Mouse (Mus musculus): ENCODE data around the gene Myo1h.
A peak's percentile ranks its signal among the peaks of the same experiment; 100 is the strongest.

Gene Myo1h

DNA sequence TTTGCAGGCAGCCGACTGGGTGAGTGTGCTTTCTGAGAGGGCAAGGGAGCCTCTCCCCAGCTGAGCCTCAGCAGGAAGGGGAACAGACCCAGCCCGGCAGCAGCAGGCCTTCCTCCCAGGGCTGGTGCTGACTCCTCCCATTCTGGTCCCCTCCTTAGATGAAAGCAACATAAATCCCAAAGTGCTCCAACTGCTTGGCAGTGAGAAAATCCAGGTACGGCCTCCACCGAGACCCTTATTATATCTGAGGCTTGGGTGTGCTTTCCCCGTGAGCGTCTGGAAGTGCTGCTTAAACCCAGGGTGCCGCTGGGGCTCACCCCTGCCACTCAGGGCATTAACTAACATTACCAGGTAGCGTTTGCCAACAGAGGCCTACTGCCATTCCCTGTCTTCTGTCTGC, 70.6 kb downstream of the Myo1h start:
- DNase-seq (ENCODE audit: low spot score), result no peak

DNA sequence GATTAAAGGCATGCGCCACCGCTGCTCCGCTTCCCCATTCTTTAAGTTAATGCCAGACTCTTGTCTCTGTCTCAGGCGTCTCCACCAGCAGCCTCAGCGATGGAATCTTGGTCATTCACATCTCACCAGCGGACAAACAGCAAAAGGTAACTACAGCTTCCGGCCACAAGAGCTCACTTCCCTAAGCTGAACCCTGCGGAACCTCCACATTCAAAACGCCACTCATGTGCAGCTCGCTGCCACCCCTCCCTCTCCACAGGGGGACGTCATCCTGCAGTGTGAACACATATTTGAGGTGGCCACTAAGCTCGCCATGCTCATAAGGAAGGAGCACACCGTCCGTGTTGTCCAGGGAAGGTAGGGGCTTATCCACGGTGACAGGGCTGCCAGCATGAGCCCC, 72.0 kb downstream of the Myo1h start:
- no peak for DNase-seq (ENCODE audit: low spot score)

DNA sequence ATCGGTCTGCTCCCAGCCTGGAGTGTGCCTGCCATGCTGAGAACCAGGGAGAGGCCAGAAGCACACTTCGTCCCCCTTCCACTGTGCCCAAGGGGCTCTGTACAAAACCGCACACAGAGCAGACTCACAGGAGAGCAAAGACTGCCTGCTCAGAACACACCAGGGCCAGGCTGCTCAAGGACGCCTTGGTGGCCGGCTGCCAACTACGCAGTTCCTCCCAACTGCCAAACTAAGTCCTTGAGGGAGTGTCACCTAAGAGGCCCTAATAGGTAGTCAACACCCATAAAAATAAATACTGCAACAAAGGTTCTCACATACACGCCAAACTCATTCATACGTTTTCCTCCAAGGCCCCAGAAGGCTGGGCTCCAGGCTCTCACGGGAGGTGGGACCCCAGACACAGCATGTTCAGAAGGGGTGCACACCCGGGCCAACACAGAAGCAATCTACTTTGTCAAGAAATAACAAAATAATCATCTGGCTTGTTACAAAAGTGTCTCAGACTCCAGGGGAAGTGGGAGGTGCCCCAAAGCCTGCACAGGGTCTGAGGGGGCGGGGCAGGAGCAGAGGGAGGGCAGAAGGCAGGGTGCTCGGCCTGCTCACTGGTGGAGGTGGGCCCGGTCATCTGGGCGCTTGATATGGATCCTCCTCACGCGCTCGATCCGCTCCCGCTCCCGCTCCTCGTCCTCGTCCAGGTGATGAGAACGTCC, 76.2 kb downstream of the Myo1h start:
- DNase-seq (ENCODE audit: low spot score), result peak; percentile 83

DNA sequence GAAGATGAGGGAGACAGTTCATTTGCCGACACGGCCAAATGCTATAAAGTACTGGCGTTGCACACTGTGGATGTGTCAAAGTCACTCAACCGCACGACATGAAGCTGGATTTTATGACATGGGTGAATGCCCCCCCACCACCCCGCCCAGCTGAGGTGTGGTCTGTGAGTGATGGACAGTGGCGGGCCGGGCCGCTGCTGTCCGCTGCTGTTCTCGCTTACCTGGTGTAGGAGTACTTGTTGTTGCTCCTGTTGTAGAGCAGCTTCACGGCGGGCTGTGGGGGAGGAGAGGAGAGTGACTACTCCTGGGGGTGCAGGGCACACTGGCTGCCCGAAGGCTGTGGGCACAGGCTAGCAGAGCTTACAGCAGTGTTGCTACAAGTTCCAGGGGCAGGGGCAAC, 79.2 kb downstream of the Myo1h start:
- DNase-seq (ENCODE audit: low spot score), result no peak

GRCm38 (mm10) chr5:114368803-114369496, 80.0 kb downstream of the Myo1h start:
- DNase-seq (ENCODE audit: low spot score), result no peak

- DNase-seq (ENCODE audit: low spot score), result no peak
Measured at GRCm38 (mm10) chr5:114369921-114370320, 81.0 kb downstream of the Myo1h start.

- DNase-seq (ENCODE audit: low spot score), result no peak
Measured at GRCm38 (mm10) chr5:114370371-114370776, 81.4 kb downstream of the Myo1h start.

GRCm38 (mm10) chr5:114371331-114371730, 82.4 kb downstream of the Myo1h start:
- DNase-seq (ENCODE audit: low spot score), result no peak

- DNase-seq (ENCODE audit: low spot score), result no peak
Measured at GRCm38 (mm10) chr5:114371731-114372473, 82.9 kb downstream of the Myo1h start.

DNA sequence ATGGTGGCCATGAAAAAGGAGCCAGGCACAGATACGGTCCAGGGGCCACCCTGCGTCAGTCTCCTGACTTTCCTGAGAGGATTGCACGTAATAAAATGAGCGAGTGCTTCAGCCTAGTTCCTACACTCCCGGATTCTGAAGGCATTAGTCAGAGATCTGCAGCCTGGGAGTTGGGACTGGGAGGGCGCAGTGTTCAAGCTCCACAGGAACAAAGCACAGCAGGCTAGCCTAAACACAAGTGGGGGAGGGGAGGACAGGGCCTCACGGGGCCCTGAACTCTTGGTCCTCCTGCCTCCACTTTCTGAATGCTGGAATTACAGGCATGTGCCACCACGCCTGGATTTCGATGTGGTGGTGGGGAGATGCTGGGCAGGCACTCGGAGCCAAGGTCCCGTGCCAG, 83.6 kb downstream of the Myo1h start:
- no peak for DNase-seq (ENCODE audit: low spot score)

DNA sequence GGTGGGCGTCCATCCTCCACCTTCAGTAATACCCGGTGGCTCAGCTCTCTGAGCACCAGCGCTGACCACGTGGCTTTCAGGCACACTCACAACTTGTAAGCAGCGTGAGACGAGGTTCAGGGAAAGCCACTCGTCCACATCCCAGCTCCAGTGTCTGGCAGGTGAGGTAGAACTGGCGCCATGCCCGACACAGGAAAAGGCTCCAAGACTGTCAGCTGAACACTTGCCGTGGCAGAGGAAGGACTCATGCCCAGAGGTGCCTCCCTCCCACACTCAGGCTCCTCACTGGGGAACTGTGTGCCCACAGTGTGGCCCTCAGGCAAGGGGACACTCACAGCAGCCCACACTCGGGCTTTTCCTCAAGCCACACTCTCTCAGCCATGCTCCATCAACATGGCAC, 84.2 kb downstream of the Myo1h start:
- DNase-seq (ENCODE audit: low spot score), result peak; percentile 47

- no peak for DNase-seq (ENCODE audit: low spot score)
Measured at GRCm38 (mm10) chr5:114373581-114373980, 84.6 kb downstream of the Myo1h start.

DNA sequence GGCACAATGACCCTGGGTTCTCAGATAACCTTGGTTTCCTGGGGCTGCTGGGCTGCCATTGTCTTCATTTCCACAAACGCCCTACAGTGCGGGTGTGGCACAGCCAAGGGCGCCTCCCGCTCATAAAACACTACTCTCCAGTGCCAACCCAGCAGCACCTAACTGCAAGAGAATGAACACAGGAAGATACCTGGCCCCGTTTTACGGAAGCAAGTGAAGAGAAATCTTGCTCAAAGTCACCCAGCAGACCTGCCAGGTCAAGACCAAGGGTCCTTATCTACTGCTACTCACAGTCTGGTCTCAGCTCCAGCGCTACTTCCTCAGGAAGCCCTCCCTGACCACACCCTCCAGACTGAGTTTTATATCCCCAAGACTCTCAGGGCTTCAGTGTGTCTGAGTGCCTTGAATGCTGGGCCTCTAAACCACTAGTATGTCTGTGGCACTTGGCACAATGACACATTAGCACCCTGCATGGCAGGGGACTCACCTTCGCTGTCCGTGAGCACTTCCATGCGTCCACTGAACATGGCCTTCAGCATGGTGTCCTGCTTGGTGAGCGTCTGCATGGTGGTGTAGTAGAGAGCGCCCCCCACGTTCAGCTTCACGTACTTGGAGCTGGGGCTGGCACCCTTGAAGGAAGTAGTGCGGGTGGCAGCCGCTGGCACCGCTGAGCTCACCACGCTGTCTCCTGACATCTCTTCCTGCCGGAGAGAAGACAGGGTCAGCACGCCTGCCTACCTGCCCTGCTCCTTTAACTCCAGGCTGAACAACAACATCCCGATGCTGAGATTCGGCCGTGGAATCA, 85.6 kb downstream of the Myo1h start:
- DNase-seq (ENCODE audit: low spot score), result no peak

GRCm38 (mm10) chr5:114378177-114378920, 89.4 kb downstream of the Myo1h start:
- DNase-seq (ENCODE audit: low spot score), result no peak

DNA sequence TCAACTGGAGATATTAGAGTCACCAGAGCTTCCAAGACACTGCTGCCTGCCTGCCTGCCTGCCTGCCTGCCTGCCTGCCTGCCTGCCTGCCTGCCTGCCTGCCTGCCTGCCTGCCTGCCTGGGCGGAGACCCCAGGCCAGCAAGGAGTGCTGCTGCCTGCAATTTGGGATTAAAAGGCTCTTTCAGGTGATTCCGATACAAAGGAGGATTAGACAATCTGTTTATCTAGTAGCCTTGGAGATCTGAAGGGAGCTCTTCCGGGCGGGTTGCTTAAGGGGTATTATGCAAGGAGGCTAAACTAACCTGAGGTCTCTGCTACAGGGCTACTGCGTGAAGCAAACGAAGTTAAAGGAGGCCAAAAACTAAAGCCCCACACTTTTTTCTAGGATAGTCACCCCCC, 90.0 kb downstream of the Myo1h start:
- no peak for DNase-seq (ENCODE audit: low spot score)

GRCm38 (mm10) chr5:114379763-114380162, 90.8 kb downstream of the Myo1h start:
- no peak for DNase-seq (ENCODE audit: low spot score)

DNA sequence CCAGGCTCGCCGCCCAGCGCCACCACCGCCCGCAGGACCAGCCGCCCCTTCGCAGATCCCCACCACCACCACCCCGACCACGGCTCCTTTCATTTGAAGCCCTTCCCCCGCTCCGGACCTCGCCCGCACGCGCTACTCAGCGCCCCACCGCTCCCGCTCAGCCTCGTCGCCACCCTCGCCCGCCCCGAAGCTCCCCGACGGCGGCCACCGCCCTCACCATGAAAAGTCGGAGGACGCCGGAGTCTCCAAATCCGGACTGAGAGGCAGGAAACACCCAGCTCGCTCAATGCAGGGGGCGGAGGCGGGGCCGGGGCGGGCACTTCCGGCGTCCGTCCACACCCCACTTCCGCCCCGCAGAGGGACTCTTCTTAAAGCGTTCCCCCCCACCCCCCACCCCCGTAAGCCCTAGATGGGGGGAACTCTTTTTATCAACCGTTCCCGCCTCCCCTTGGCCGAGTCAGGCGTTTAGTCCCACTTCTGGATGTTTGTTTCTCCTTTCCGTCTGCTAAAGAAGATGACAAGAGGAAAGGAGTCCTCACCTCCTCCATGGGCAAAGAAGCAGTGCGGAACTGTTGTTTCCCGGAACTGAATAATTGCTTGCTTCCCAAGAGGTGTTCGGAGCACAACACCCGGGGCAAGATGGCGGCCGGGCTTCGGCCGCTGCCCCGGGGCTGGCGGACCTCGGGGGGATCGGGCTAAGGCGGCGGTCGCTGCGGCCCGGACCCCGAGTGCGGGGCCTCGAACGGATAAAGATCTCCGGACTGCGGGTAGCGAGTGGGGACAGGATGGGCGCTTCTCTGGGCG, 91.4 kb downstream of the Myo1h start, which contains the start of the genes Kctd10 and Ube3b:
Gene Kctd10, minus strand, starts transcription at position 300 of the 804 bp plus-strand sequence.
Gene Ube3b, plus strand, starts transcription at position 399 of the 804 bp plus-strand sequence.
- DNase-seq (ENCODE audit: low spot score), result peak; percentile 82

GRCm38 (mm10) chr5:114381013-114381351, 92.0 kb downstream of the Myo1h start:
- DNase-seq (ENCODE audit: low spot score), result no peak

DNA sequence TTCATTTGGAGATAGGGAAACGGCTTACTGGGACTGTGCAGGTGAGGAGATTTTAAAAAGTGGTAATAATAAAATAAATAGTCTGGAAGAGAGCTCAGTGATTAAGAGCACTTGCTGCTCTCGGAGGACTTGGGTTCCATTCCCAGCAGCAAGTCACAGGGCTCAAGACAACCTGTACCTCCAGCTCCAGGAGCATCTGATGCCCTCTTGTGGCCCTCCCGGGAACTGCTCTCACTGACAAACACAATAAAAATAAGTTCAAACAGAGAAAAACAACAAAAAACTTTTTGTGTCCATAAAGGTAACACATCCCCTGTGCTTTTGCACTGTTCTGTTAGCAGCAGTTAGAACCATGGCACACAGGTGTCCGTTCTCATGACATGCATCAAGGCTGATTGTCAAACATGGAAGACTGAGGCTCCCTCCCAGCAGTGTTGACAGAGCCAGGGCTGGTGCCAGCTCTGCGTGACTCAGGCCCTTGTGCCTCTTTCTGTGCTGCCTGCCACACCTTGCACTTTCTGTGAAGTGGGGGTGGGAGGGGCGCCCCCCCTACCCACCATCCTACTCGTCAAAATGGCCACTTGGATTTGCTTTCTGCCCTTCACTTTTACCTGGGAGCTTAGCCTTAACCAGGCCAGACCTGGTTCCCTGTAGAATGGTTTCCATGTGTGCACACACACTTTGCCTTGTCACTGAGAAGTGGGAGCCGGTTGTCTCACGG, 94.4 kb downstream of the Myo1h start:
- DNase-seq (ENCODE audit: low spot score), result no peak

GRCm38 (mm10) chr5:114384448-114384847, 95.5 kb downstream of the Myo1h start:
- no peak for DNase-seq (ENCODE audit: low spot score)

Data from ovary, postnatal 36 days (tissue).